Mouse (Mus musculus): Measurements from ENCODE around the gene Lhfpl5.

DNA sequence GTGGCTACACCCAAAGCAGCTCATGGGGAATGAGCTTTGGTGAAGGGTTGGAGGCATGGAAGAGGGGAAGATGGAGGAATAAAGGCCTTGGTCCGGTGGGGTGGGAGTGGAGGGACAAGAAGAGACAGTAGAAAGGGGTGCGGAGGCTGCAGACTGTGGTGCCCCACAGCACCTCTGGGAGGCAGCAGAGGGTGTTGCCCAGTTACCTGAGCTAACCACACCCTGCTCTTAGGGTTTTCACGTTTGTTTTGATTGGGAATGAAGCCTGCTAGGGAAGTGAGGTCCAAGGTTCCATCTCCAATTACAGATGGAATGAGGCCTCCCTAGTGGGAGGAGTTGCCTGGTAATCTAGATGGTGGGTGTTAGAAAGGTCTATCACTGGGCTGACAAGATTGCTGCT is 53.7 kb downstream of the Lhfpl5 start:
- TF ChIP-seq CTCF (IDR thresholded peaks at IDR 0.05; ENCODE audit: borderline replicate concordance, insufficient read depth, low read depth, low read length), result no peak; the same call in 1 of the 2 replicates
- TF ChIP-seq POLR2A (IDR thresholded peaks at IDR 0.05; ENCODE audit: borderline replicate concordance, insufficient read depth, low read length), result no peak
